Mouse (Mus musculus) adrenal gland, postnatal 4 days (tissue): ENCODE results near the gene Ccdc62. TPM values are rescaled to one million over a fixed set of nuclear protein-coding genes. Genes with fewer than 3 reads are reported as not detected.
A peak's percentile ranks its signal among the peaks of the same experiment; 100 is the strongest.

ENCODE experiments used
- DNase-seq, 2 experiments: peaks; one replicate each; pipeline ENCODE4 v3.0.0; 2021 to 2022; ENCODE audit warnings: low spot score in 2 of 2, mixed read lengths in 2 of 2
- long read RNA-seq, 2 experiments: library from polyadenylated mRNA; stranded (forward); transcript quantifications; one replicate each; pipeline ENCODE4 v2.0.0; 2021
- total RNA-seq, 2 experiments: library from RNA; stranded (reverse); gene quantifications; 2 replicates each; pipeline ENCODE4 v1.2.3; 2021

Gene Ccdc62
- total RNA-seq, result 1 to 10 TPM; 5.4 to 8.0 TPM
- long read RNA-seq, experiment 1, partial matches to known transcripts, result 0 of 2 reads
- long read RNA-seq, experiment 1, other reads (novel, unspliced or antisense), result 1 of 2 reads
- long read RNA-seq, experiment 2, full-length matches to known transcripts, result 2 of 7 reads
- long read RNA-seq, experiment 2, partial matches to known transcripts, result 3 of 7 reads
- long read RNA-seq, experiment 2, other reads (novel, unspliced or antisense), result 2 of 7 reads

DNA sequence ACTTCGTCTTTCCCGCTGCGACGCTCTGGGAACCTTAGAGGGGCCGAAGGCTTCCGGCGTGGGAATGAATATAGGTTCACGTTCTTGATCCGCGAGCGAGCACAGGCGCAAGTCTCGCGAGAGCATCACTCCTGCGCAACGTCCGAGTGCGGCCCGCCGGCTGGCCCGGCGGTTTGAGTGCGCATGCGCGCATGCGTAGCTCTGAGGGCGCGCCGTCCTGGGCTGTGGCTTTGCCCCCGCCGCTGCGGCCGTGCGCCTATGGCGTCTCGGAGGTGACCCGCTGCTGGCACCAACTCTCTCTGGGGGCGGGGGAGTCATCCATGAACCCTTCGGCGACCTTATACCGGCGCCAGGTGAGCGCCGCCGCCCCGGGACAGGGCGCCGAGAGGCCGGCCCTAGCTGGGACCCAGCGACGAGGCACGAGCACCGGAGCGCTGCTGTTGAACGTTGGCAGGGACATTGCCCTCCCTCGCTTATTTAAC, at the start of gene Ccdc62:
Gene Ccdc62, plus strand, starts transcription at position 172 of the 482 bp plus-strand sequence.
- peak; percentile 88 to 94 for DNase-seq

DNA sequence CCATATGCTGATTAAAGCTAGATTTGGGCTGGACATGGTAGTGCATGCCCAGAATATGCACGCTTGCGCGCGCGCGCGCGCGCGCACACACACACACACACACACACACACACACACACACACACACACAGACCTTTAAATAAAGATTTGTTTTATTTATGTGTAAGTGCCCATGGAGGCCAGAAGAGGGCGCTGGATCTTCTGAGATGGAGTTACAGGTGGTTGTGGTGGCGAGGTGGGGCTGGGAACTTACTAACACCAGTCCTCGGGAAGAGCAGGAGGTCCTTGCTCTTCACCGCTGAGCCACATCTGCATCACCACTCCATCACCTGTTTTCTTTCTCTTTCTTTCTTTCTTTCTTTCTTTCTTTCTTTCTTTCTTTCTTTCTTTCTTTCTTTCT, 49.7 kb upstream of the Ccdc62 start:
- no peak for DNase-seq

DNA sequence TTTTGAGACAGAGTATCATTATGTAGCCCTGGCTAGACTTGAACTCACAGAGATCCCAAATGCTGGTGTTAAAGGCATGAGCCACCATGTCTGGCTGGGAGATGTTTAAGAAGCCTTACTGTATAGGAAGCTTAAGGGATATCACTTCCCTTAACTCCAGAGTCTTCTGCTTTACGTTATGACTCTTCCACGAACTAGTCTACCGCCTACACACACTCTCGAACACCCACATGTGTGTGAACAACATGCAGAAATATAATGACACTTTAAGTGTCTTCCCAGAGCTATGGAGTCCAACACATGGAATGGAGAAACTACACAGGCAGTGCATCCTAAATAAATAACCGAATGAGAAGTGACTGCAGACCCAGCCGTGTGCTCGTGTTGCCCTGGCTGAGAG, 46.6 kb upstream of the Ccdc62 start:
- no peak for DNase-seq

DNA sequence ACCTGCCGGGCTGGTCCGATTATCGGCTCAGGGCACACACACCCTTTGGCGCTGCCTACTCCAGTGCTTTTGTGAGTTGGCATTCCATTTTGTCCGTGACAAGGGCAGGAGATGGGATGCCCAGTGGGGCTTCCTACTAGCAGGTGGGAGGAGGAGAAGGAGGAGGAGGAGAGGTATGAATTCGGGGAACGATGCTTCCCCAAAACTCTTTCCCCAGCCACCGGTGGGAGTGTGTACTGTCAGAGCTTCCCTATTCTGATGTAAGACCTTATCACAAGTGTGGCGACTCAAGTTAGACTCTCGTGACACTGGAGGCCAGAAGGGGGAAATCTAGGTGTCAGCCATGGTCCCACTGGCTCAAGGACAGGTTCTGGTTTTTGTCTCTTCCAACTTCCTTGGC, 46.1 kb upstream of the Ccdc62 start:
- DNase-seq, result no peak

DNA sequence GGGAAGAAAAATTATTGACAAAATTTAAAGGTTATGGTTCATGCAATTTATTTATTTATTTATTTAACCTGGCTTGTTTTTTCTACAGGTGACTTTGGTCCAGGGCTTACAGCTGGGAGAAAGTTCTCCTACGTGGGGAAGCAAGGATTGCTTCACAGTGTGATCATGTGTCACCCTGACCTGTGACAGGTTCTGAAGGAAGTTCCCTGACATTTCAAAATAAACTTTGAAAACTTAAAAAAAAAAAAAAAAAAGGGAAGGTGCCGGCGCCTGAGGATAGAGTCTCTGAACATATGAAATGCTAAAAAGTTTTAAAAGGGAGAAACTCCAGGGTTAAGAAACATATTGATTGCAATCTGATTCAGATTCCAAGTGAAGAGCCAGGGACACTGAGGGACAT, 44.1 kb upstream of the Ccdc62 start:
- DNase-seq, result no peak

DNA sequence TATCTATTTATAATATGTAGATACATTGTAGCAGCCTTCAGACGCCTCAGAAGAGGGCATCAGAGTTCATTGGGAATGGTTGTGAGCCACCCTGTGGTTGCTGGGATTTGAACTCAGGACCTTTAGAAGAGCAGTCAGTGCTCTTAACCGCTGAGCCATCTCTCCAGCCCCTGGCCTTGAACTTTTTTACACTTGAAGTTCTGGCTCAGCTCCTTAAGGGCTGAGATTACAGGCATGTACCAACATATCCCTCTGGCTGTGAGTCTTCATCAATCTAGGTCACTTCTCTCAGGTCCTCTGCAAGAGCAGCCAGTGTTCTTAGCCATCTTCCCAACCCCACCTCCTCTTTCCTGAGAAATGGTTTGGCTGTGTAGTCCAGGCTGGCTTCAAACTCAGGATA, 40.2 kb upstream of the Ccdc62 start:
- DNase-seq, result no peak

DNA sequence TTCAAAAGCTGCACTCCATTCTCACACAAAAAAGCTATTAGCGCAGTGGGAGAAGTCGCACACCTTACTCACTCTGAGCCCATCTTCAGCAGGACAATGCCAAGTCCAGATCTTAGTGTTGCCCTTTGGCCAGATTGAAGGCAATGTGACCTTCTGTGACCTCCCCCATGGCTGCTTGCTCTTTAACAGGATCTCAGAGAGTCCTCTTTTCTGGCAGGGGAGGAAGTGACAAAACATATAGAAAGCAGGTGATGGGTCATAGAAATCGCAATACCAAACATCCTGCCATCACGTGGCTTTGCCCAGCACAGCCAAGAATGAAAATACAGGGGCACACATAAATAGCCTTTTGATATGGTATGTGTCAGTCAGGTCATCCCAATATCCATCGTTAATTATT, 39.5 kb upstream of the Ccdc62 start:
- no peak for DNase-seq

DNA sequence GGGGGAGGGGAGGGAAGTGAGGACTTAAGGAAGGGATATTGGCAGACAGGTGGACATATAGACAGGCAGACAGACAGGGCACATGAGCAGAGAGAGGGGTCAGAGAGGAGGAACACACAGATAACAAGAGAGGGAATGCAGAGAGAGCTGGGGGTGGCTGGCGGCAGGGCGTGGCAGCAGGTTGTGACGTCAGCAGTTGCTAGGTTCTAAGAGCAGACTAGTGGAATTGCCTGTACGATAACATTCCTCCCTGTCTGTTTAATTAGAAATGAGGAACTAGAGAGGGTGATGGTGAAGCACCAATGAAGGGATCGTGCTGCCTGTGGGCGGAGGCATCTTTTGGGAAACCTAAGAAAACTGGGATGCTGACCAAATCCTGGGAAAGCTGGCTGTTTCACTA, 38.8 kb upstream of the Ccdc62 start:
- no peak for DNase-seq

DNA sequence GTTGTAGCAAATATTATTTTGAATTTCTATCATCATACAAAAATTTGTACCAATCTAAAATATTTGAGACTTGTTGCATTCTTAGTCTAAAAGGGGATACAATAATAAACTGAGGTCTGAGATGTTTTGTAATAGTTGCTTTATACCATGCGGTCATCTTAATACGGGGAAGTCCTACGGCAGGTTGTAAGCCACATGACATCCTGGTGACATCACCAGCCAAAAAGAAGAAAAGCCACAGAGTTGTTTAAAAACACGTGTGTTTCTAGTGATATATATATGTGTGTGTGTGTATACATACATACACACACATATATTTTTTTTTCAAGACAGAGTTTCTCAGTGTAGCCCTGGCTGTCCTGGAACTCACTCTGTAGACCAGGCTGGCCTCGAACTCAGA, 37.0 kb upstream of the Ccdc62 start:
- no peak for DNase-seq

DNA sequence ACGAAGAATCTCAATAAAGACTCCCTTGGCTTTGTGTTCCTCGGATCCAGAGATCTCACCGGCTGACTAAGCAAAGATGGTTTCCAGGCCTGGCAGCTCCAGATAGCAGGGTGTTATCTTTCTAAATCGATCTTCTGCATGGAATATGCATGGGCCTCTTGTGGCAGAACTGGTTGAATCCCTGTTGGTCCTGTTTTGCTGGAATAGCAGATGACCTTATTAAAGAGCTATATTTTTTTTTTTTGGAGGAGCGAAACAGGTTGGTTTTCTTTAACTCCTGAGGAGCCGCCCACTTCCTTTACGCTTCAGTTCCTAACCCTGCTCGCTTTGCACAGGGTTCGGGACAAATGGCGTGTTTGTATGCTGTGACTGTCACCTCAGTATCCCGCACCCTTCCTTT, 34.1 kb upstream of the Ccdc62 start:
- DNase-seq, result no peak

DNA sequence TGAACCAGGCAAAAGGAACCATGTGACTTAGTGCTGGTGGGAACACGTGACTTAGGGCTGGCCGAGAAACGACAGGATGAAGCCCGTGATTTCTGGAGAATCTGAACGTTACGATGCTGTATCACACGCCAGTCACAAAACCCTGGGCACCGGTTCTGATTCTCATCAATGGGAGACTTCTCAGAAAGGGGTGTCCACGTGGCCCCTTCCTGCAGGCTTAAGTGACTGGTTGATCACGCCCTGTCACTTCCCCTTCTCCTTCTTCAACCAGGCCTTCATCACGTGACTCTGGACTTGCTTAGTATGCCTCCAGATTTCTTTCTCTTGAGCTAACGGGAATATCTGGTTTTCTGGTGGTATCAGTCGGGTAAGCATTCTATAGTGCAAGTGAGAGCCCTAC, 33.1 kb upstream of the Ccdc62 start:
- DNase-seq, result no peak

DNA sequence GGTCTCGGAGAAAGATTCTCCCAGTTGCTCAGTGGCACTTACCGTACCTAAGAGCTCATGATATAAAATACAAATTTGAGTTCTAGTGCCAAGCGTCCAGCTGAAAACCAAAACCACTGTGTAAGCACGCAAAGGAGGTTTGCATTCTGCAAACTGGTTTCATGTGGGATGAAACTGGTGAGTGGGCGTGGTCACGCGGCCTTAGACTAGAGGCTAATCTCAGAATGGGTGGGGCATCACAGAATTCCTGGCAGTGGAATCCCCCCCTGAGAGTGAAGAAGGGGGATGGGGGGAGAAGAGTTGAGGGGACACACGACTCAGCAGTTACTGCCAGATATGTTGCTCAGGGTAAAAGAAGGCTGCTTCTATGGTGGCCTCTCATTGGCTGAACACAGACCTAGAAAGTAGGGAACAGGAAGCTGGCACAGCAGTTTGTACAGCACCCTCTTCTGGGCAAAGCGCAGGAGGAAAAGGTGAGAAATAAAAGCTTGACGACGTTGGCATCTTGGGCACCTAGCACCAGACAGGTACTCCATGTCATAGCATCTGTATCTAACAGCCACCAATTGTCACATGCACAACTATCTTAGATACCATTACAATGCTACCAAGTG, 26.3 kb upstream of the Ccdc62 start:
- DNase-seq, result no peak

DNA sequence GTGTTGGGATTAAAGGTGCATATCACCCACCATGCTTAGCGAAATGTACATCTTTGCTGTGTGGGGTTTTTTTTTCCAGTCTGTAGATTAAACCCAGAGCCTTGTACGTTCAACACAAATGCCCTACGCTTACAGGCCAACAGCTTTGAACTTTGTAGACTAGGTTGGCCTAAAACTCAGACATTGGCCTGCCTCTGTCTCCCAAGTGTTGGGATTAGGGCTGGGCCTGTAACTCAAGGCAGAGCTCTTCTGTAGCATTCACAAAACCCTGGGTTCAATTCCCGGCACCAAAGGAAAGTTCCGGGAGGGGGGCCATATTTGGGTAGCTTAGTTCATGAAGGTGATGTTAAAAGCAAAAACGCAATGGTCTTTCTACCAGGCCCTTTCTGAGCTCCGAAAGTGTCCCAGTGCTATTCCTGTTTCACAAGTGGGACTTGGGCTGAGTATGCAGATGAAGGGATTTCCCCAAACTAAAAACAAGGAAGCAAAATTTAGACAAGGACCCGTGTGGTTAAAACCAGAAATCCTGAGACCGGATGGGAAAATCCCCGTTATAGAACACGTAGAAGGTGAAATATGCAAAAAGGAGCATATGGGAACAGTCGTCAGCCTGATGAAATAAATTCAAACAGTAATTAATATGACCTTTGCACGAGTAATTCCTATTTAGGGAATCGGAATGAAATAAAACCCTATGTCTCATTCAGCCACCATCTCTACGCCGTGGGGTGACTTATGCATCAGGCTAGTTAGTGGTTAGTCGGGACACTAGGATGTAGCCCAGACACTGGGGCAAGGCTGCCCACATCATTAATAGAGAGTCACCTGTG, 24.1 kb upstream of the Ccdc62 start:
- DNase-seq, result no peak

DNA sequence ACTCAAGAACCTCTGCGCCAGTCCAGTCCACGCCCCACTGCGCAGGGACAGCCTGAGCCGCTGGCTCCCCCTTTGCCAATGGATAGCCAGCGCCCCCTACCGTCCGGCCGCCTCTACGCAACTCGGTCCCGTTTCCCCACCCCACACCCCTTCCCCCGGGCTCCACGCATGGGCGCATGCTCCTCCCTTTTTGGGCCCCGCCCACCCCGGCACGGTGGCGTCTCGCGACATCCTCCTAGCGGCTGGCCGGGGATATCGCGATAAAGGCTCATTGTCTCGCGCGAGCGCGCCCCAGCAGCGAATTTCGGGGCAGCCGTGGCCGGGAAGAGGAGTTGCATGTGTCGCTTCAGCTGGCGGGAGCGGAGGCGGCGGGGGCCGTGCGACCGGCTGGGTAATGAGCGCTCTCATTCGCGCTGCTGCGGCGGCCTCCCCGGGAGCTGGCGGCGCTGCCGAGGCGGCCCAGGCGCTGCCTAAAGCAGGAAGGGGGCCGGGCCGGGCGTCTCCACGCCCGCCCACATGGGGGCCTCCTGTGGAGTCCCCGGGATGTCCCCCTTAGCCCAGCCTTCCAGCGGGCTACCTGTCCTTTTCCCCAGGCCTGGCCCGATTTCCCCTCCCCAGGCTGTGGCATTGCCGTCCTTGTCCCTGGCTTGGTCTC, 23.4 kb upstream of the Ccdc62 start, which contains the start of gene Denr:
Gene Denr, plus strand, starts transcription at position 200 of the 655 bp plus-strand sequence.
- peak; percentile 100 for DNase-seq

DNA sequence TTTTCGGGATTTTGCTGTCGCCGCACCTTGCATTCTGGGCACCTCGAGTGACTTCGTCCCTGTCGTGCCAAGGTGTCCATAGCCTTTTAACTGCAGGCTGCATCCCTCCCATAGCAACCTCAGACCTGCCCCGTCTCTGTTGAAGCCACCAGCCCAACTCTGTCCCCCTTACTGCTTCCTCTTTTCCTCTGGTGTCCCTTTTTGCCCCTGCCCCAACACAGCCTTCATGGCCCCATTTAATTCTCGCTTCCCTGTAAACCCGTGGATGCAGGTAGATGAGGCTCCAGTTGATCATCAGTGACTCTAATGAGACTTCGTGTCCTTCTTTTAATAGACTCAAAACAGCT, 22.9 kb upstream of the Ccdc62 start:
- DNase-seq, result no peak

DNA sequence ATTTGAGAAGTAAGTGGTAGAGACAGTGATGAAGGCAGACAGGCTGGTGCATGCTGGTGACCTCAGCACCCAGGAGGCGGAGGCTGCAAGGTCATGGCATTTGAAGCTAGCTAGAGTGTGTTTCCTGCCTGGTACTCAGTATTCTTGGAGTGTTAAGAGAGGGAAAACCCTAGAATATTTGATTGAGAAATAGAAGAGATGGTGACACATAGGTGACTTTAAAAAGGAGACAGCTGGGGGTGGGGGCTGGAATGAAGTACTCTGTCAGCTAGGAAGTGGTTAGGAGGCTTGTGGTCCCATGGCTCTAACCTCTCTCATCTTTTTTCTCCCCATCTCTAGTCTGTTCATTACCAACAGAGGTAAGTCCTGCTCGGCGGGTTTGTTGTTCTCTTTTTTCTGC, 15.6 kb upstream of the Ccdc62 start:
- DNase-seq, result no peak

DNA sequence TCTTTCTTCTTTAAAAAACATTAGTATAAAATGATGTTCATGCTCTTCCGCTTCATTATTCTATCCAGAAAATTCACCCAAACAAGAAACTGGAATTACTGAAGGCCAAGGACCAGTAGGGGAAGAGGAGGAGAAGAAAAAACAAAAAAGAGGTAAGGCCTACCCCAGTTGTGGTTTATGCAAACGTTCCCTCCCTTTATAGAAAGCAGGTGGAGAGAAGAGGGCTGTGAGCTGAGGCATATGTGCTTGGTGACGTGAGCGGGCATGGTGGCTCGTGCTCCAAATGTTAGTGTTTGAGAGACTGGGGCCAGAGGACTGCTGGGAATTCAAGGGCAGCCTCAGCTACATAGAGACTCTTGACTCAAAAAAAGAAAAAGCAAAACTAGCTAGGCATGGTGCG, 8.4 kb upstream of the Ccdc62 start:
- no peak for DNase-seq

DNA sequence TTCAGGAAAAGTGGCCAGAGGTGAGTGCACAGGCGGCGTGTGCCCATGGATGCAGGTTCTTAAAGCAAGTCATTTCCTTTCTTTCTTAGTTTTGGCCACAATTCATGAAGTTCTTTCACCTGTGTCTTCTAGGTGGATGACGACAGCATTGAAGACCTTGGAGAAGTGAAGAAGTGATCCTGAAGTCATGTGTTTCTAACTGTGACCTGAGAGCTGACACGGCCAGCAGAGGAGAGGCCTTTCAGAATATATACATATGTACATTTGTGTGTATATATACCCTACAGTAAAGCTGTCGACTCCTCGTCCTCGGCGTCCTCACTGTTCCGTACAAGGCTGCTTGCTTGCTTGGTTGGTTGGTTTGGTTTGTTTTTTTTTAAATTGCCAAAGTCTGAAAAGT, 3.4 kb upstream of the Ccdc62 start, which contains the start of gene Gm43518:
Gene Gm43518, plus strand, starts transcription at position 301 of the 400 bp plus-strand sequence.
- no peak for DNase-seq

DNA sequence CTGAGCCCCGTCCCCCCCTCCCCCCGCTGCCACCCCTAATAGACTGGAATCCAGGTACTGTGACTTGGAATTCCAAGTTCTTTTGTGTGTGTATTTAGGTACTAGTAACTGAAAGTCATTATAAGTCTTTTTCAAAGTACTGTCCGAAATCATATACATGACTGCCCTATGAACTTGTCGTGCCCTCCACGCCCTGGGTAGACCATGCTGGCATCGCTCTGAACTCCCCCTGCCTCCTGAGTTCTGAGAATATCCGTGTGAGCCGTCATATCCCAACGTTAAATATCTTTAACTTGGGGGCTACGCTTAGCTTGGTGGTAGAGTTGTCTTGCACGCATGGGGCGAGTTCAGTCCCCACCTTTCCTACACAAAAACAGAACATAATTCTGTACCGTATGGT, 652 bp downstream of the Ccdc62 start:
- no peak for DNase-seq

DNA sequence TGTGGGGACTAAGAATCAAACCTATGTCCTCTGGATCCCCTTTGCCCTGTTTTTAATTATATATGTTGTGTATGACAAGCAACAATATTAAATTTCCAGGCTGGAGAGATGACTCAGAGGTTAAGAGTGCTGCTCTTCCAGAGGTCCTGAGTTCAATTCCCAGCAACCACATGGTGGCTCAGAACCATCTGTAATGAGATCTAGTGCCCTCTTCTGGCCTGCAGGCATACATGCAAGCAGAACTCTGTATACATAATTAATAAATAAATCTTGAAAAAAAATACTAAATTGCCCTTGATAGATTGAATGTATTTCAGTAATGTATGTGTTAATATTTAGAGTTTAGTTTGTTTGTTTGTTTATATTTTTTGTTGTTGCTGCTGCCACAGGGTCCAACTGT, 2.4 kb downstream of the Ccdc62 start:
- no peak for DNase-seq

DNA sequence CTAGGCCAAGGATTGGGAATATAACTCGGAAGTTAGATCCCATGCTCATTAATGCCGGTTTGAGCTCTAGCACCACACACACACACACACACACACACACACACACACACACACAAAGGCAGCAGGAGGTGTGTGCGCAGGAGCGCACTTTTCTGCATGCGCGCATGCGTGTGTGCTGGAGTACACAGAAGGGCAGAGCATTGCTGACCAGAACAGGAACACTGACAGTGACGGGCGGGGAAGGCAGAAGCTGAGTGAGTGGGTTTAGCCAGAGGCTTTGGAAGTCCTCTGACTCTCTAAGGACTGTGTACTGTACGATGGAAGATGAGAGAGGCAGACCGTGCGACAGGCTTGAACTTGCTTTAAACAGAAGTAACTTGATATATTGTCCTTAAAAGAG, 3.1 kb downstream of the Ccdc62 start:
- no peak for DNase-seq
